Mouse (Mus musculus) intestine, postnatal 0 days (tissue): ENCODE measurements around the gene Ybey. TPM values are rescaled to one million over a fixed set of nuclear protein-coding genes. Genes with fewer than 3 reads are reported as not detected.

ENCODE experiments used
- ATAC-seq: fragments of 200-750 bp; cut with Nextera tagmentation; 2 replicates; pipeline ENCODE4 v1.8.0; 2017; ENCODE audit warnings: mild to moderate bottlenecking, moderate TSS enrichment, moderate library complexity
- H3K27ac ChIP-seq: fragments of 300-500 bp; sonication (generic); 2 replicates; pipeline ENCODE4 v1.5.1; 2014; ENCODE audit warnings: mild to moderate bottlenecking, low read depth, low read length, moderate library complexity
- H3K27me3 ChIP-seq: fragments of 300-500 bp; sonication (generic); replicated peaks from 2 replicates; pipeline ENCODE4 v1.6.1; 2014; ENCODE audit warnings: low read length, mixed read lengths; ENCODE audit not compliant: control insufficient read depth, insufficient read depth
- H3K36me3 ChIP-seq: fragments of 300-500 bp; sonication (generic); 2 replicates; pipeline ENCODE4 v1.6.1; 2014; ENCODE audit warnings: mild to moderate bottlenecking, moderate library complexity; ENCODE audit not compliant: control insufficient read depth, insufficient read depth
- H3K4me1 ChIP-seq: fragments of 300-500 bp; sonication (generic); replicated peaks from 2 replicates; pipeline ENCODE4 v1.6.1; 2014; ENCODE audit warnings: antibody characterized with exemption, low read length, mixed read lengths; ENCODE audit not compliant: control insufficient read depth, insufficient read depth
- H3K4me2 ChIP-seq: fragments of 300-500 bp; sonication (generic); replicated peaks from 2 replicates; pipeline ENCODE4 v1.6.1; 2014; ENCODE audit warnings: low read depth, mild to moderate bottlenecking, moderate library complexity
- H3K4me3 ChIP-seq: fragments of 300-500 bp; sonication (generic); 2 replicates; pipeline ENCODE4 v1.5.1; 2014; ENCODE audit warnings: low read depth, low read length
- H3K9ac ChIP-seq: fragments of 300-500 bp; sonication (generic); 2 replicates; pipeline ENCODE4 v1.6.1; 2014; ENCODE audit warnings: mild to moderate bottlenecking, low read depth, low read length
- H3K9me3 ChIP-seq: fragments of 300-500 bp; sonication (generic); 2 replicates; pipeline ENCODE4 v1.6.1; 2016; ENCODE audit warnings: mixed run types; ENCODE audit not compliant: control insufficient read depth
- CTCF ChIP-seq: sonication (generic); IDR thresholded peaks from 2 replicates; pipeline ENCODE4 v1.5.1; 2016; ENCODE audit warnings: low read depth, mild to moderate bottlenecking, control low read depth, antibody characterized with exemption, moderate library complexity
- WGBS: fragments of 180-500 bp; shearing (Covaris S2); extraction: QIAGEN DNeasy Blood & Tissue Kit; methylation state at CpG from one replicate; pipeline ENCODE4 v1.1.7; 2014; 5-methylcytosine and 5-hydroxymethylcytosine counted together
- polyA plus RNA-seq: library from polyadenylated mRNA; unstranded; fragments of >200 nt; fragmentation: Nextera tagmentation; extraction: Ambion mirVana; gene quantifications from 2 replicates; pipeline ENCODE4 v1.2.1, GENCODE M21; 2015

The Ybey gene
- polyA plus RNA-seq: 2.7 and 2.9 TPM in 2 replicates

DNA sequence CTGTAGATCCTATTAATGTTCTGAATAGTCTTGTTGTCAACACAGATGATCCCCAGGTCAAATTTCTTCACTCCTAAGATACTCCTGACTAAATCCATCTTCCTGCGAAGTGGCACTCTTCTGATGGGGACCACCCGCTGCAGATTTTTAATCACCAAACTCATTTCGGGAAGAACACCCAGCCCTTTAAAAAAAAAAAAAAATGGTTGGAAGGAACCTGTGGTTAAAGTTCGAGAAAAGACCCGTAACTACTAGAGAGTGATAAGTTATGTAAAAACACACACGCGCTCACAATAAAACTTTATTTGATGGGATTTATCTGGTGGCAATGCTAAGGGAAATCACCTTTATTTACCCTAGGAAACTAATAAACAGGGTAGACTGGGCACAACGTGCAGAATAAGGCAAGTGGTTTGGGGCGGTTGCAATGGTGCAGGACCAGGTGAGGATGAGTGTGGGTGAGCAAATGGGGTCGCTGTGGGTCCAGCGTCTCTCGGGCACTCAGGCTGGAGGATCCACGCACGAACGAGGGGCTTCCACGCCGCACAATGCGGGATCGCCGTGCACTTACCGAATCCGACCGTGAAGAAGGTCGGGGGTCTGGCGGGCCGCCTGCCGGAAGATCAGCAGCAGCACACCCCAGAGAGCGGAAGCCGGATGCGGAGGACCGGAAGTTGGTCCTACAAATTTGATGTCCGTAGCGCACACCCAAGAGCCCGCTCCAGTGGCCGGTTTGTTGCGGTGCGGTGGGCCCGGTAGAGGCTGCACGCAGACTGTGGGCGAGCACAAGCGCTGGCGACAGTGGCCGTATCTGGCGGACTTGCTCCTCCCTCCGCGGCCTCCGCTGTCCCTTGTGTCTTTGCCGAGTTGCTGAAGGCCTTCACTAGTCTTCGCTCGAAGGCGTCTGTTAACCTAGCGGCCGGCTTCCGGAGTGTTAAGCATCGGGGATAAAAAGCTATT is at the start of gene Ybey, which contains the start of gene Mcm3ap:
Ybey (minus strand) TSS at position 912 of the 960 bp plus-strand sequence.
Mcm3ap (plus strand) TSS at position 725 of the 960 bp plus-strand sequence.
- Histone ChIP-seq H3K9me3 (no peaks in the 10 kb centered on the region), H3K4me1 (no peaks in the 10 kb centered on the region), H3K27me3 (no peaks in the 10 kb centered on the region), H3K4me3 (peak within 1 kb of the TSS; percentile 90), H3K9ac (peak within 1 kb of the TSS; percentile 81), H3K4me2 (peak within 1 kb of the TSS; percentile 65), H3K36me3 (peaks cover 33% of the 10 kb centered on the region), H3K27ac (peak within 1 kb of the TSS; percentile 70)
- peak; percentile 91 for ATAC-seq
- TF ChIP-seq CTCF: peak; percentile 69
- WGBS: 1% methylated on average over 55 of the region's 55 CpGs

DNA sequence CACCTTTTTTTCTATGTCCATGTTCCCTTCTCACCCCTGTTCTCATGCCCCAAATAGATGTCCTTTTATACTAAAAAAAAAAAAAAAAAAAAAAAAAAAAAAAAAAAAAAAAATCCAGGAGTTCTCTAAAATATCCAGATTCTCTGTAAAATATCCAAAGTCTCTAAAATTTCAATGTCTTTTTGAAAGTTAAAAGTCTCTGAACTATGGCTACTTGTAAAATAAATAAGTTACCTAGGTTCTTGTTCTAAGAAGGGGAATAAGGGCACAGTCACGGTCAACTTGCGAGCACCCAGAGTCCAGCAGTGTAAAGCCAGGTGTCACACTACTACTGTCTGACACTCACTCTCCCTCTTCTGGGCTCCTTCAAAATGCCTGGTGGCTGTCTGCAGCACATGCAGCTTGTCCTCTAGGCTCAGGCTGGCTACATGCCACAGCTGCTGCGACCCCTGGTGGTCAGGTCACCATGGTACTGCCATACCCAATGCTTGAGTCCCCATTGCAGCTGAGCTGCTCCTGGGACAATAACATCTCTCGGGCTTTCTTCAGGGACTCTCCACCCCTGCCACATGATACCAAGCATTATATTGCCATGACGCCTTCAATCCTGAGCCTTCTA is 44.2 kb upstream of the Ybey start:
- H3K36me3 ChIP-seq: peaks cover 54% of the 10 kb centered on the region

DNA sequence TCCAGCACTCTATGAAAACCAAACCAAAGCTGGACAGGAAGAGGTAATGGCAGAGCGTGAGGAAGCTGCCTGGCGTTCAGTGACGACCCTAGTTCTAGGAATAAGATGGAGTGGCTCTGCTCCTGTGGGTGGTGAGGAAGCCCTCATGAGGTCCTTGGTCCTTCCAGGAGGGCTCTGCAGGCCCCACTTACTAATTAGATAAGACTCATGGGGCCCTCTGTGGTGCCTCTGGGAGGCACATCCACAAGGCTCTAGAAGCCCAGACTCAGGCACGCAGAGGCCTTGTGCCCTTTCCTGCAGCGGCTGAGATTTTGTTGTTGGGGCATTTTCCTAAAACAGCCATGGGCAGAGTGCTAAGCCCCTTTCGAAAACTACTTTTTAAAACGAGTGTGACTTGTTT is 37.0 kb upstream of the Ybey start:
- Histone ChIP-seq H3K9ac (no peak overlapping the region), H3K4me3 (no peak overlapping the region), H3K27me3 (no peaks in the 10 kb centered on the region), H3K9me3 (no peaks in the 10 kb centered on the region), H3K4me1 (no peaks in the 10 kb centered on the region), H3K27ac (no peak overlapping the region), H3K36me3 (peaks cover 72% of the 10 kb centered on the region), H3K4me2 (no peak overlapping the region)
- WGBS: 92% methylated on average over 7 of the region's 7 CpGs
- no peak for ATAC-seq
- no peak for TF ChIP-seq CTCF

More for the DNA sequence above, 44.2 kb upstream of the Ybey start:
- no peaks in the 10 kb centered on the region for H3K27me3 ChIP-seq
- H3K4me3 ChIP-seq: no peak overlapping the region
- H3K9me3 ChIP-seq: no peaks in the 10 kb centered on the region
- WGBS: 52% methylated on average over 5 of the region's 5 CpGs
- no peak overlapping the region for H3K9ac ChIP-seq
- peak; percentile 95 for TF ChIP-seq CTCF
- H3K27ac ChIP-seq: no peak overlapping the region
- ATAC-seq: peak; percentile 73
- no peak overlapping the region for H3K4me2 ChIP-seq
- no peaks in the 10 kb centered on the region for H3K4me1 ChIP-seq

GRCm38 (mm10) chr10:76504271-76504943 is 35.5 kb upstream of the Ybey start:
- H3K9ac ChIP-seq: no peak overlapping the region
- H3K4me2 ChIP-seq: no peak overlapping the region; the same call in 1 of the 2 replicates
- 44% methylated on average over 11 of the region's 11 CpGs for WGBS
- H3K27ac ChIP-seq: no peak overlapping the region
- peaks cover 77% of the 10 kb centered on the region for H3K36me3 ChIP-seq
- no peak for TF ChIP-seq CTCF
- H3K4me1 ChIP-seq: no peaks in the 10 kb centered on the region
- H3K27me3 ChIP-seq: no peaks in the 10 kb centered on the region
- no peak overlapping the region for H3K4me3 ChIP-seq
- peak; percentile 33; the same call in 1 of the 2 replicates for ATAC-seq
- H3K9me3 ChIP-seq: no peaks in the 10 kb centered on the region

- Histone ChIP-seq H3K36me3 (peaks cover 87% of the 10 kb centered on the region), H3K27ac (no peak overlapping the region), H3K27me3 (no peaks in the 10 kb centered on the region), H3K9me3 (no peaks in the 10 kb centered on the region), H3K4me1 (no peaks in the 10 kb centered on the region), H3K4me3 (no peak overlapping the region), H3K9ac (no peak overlapping the region), H3K4me2 (no peak overlapping the region)
- ATAC-seq: no peak
- 83% methylated on average over 4 of the region's 4 CpGs for WGBS
- TF ChIP-seq CTCF: no peak
Measured at GRCm38 (mm10) chr10:76497522-76497921, 28.6 kb upstream of the Ybey start.

DNA sequence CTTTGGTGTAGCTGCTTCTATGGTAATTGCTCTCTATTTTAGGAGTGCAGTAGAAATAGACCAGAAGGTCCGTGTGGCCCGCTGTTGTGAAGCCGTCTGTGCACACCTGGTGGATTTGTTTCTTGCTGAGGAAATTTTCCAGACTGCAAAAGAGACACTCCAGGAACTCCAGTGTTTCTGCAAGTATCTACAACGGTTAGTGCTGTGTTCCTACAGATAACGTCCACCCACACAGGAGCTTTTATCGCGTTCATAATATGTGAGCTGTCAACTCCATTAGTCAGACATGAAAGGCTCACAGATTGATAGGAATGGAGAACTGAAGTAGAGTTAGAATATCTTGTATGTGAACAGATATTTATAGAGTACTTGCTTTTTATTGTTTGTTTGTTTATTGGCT is 27.5 kb upstream of the Ybey start:
- Histone ChIP-seq H3K27ac (no peak overlapping the region), H3K36me3 (peaks cover 85% of the 10 kb centered on the region), H3K4me3 (no peak overlapping the region), H3K9ac (no peak overlapping the region), H3K4me1 (no peaks in the 10 kb centered on the region), H3K27me3 (no peaks in the 10 kb centered on the region), H3K4me2 (no peak overlapping the region), H3K9me3 (no peaks in the 10 kb centered on the region)
- TF ChIP-seq CTCF: no peak
- WGBS: 94% methylated on average over 7 of the region's 7 CpGs
- ATAC-seq: no peak
